Mouse (Mus musculus): ENCODE measurements around the gene Rabgef1. TPM values are rescaled to one million over a fixed set of nuclear protein-coding genes. Genes with fewer than 3 reads are reported as not detected.
A peak's percentile ranks its signal among the peaks of the same experiment; 100 is the strongest.

Rabgef1 gene
- total and polyA plus RNA-seq, 2 experiments from 2014 or later: 26.8 to 32.5 TPM

DNA sequence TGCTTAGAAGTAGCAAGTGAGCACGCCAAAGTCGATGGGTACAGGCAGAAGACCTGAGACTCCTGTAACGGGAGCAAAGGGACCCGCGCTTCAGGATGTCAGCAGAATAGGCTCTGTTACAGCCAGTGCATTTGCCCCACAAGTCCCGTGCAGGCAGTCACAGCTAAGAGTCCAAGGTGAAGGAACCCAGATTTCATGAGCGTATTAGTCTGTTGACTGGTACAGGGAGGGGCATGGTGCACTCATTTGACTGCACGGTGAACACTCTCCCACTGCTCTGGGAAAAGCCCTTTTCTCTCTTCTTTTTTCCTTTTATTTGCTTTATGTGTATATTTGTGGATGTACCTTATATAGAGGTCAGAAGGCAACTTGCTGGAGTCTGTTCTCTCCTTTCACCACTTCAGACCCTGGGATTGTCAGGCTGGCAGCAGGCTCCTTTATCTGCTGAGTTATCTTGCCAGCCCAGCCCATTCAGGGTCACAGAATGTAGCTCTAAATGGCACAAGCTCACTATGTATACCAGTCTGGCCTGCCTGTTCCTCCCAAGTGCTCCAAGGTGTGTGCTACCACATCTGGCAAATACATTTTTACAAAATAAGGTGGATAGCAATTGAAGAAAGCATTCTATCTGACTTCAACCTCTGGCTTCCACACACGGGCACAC is 12.7 kb downstream of the Rabgef1 start:
- no peaks in the 10 kb centered on the region for H3K27me3 ChIP-seq (ENCODE audit: insufficient read depth, low read length)
- ATAC-seq (no peak), DNase-seq (no peak)
- WGBS: 88% methylated on average over 9 of the region's 9 CpGs
- H3K9me3 ChIP-seq (ENCODE audit: low read length): no peaks in the 10 kb centered on the region
- TF ChIP-seq CTCF (IDR thresholded peaks at IDR 0.05; ENCODE audit: low read depth): no peak
- no peak overlapping the region for H3K4me2 ChIP-seq (ENCODE audit: low read depth)
- no peak overlapping the region for H3K27ac ChIP-seq (ENCODE audit: low read depth, low read length)
- H3K4me1 ChIP-seq (ENCODE audit: insufficient read depth): no peaks in the 10 kb centered on the region
- no peak overlapping the region for H3K9ac ChIP-seq
- H3K4me3 ChIP-seq (ENCODE audit: low read depth, low read length): no peak overlapping the region
- peaks cover 6% of the 10 kb centered on the region; the same call in 1 of the 2 replicates for H3K36me3 ChIP-seq (ENCODE audit: insufficient read depth)

DNA sequence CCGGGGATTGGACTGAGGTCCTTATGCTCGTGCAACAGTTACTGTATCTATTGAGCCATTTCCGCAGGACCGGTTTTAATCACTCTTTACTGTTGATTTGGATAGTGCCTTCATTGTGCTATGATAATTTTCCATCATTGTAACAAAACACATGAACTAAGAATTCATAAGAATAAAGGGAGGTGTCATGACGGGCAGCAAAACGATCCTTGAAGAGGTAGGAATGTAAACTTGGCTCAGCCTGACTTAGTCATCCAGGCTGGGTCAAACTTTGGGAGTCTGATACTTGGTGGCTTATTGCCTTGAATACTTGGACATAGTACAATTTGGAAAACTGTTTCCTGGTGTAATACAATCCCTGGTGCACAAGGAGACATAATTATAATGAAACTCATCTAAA is 13.7 kb downstream of the Rabgef1 start:
- Histone ChIP-seq H3K4me1 (ENCODE audit: insufficient read depth) (no peaks in the 10 kb centered on the region), H3K36me3 (ENCODE audit: insufficient read depth) (peaks cover 16% of the 10 kb centered on the region; the same call in 1 of the 2 replicates), H3K4me2 (ENCODE audit: low read depth) (no peak overlapping the region), H3K9ac (no peak overlapping the region), H3K4me3 (ENCODE audit: low read depth, low read length) (no peak overlapping the region), H3K27me3 (ENCODE audit: insufficient read depth, low read length) (no peaks in the 10 kb centered on the region), H3K9me3 (ENCODE audit: low read length) (no peaks in the 10 kb centered on the region), H3K27ac (ENCODE audit: low read depth, low read length) (no peak overlapping the region)
- DNase-seq (no peak), ATAC-seq (no peak)
- TF ChIP-seq CTCF (IDR thresholded peaks at IDR 0.05; ENCODE audit: low read depth): no peak
- 89% methylated on average over 6 of the region's 6 CpGs for whole genome bisulfite sequencing

- ATAC-seq: no peak
- no peak for TF ChIP-seq CTCF (IDR thresholded peaks at IDR 0.05; ENCODE audit: low read depth)
- no peak overlapping the region for H3K4me2 ChIP-seq (ENCODE audit: low read depth)
- H3K27ac ChIP-seq (ENCODE audit: low read depth, low read length): no peak overlapping the region
- no peaks in the 10 kb centered on the region for H3K9me3 ChIP-seq (ENCODE audit: low read length)
- no peaks in the 10 kb centered on the region for H3K27me3 ChIP-seq (ENCODE audit: insufficient read depth, low read length)
- H3K4me1 ChIP-seq (ENCODE audit: insufficient read depth): no peaks in the 10 kb centered on the region
- H3K36me3 ChIP-seq (ENCODE audit: insufficient read depth): peaks cover 31% of the 10 kb centered on the region
- peak; percentile 15 for DNase-seq
- H3K4me3 ChIP-seq (ENCODE audit: low read depth, low read length): no peak overlapping the region
- no peak overlapping the region for H3K9ac ChIP-seq
- WGBS: 19% methylated on average over 7 of the region's 7 CpGs
Observed at GRCm38 (mm10) chr5:130187383-130187782, 15.8 kb downstream of the Rabgef1 start.

DNA sequence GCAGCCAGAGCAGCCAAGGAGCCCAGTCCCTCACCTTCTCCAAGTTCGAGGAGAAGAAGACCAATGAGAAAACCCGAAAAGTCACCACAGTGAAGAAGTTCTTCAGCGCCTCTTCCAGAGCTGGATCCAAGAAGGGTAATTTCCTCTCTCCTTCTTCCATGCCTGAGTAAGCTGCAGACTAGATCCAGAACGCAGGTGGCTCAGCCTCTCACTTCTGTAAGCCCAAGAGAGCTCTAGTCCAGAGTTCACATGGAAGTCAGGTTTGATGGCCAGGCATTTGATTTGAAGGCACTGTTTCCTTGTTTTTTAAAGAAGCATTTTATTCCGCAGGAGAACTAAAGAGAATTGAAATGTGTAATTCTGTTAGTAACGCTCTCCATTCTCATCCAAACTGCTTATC is 19.3 kb downstream of the Rabgef1 start:
- 93% methylated on average over 6 of the region's 6 CpGs for WGBS
- Histone ChIP-seq H3K9me3 (ENCODE audit: low read length) (no peaks in the 10 kb centered on the region), H3K27me3 (ENCODE audit: insufficient read depth, low read length) (no peaks in the 10 kb centered on the region), H3K27ac (ENCODE audit: low read depth, low read length) (no peak overlapping the region), H3K4me3 (ENCODE audit: low read depth, low read length) (no peak overlapping the region), H3K4me2 (ENCODE audit: low read depth) (no peak overlapping the region), H3K36me3 (ENCODE audit: insufficient read depth) (peaks cover 36% of the 10 kb centered on the region), H3K4me1 (ENCODE audit: insufficient read depth) (no peaks in the 10 kb centered on the region), H3K9ac (no peak overlapping the region)
- ATAC-seq (no peak), DNase-seq (no peak)
- TF ChIP-seq CTCF (IDR thresholded peaks at IDR 0.05; ENCODE audit: low read depth): no peak

DNA sequence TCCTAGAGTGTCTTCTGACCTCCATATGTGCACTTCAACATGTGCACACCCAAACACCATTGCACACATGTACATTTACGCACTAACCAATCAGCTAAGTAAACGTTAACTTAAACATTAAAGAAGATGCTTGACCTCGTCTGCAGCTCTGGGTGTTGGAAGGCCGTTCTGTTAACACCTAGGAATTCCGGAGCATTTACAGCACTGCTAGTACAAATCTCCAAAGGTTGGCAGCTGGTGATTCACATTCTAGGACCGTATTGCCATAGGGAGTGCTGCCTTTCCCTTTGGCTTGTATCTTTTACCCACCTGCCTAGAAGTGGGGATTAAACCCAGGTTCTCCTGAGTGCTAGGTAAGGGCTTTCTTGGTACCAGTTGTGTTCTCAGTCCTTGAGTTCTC is 20.3 kb downstream of the Rabgef1 start:
- peaks cover 36% of the 10 kb centered on the region for H3K36me3 ChIP-seq (ENCODE audit: insufficient read depth)

GRCm38 (mm10) chr5:130192356-130192944 is 20.9 kb downstream of the Rabgef1 start:
- no peak for TF ChIP-seq CTCF (IDR thresholded peaks at IDR 0.05; ENCODE audit: low read depth)
- H3K9ac ChIP-seq: no peak overlapping the region
- H3K27me3 ChIP-seq (ENCODE audit: insufficient read depth, low read length): no peaks in the 10 kb centered on the region
- no peak overlapping the region for H3K4me2 ChIP-seq (ENCODE audit: low read depth)
- no peak overlapping the region for H3K4me3 ChIP-seq (ENCODE audit: low read depth, low read length)
- WGBS: 81% methylated on average over 2 of the region's 2 CpGs
- no peaks in the 10 kb centered on the region for H3K9me3 ChIP-seq (ENCODE audit: low read length)
- H3K36me3 ChIP-seq (ENCODE audit: insufficient read depth): peaks cover 36% of the 10 kb centered on the region
- no peak for ATAC-seq
- no peak for DNase-seq
- no peaks in the 10 kb centered on the region for H3K4me1 ChIP-seq (ENCODE audit: insufficient read depth)
- H3K27ac ChIP-seq (ENCODE audit: low read depth, low read length): no peak overlapping the region

More for the DNA sequence above, 20.3 kb downstream of the Rabgef1 start:
- no peak for DNase-seq
- Histone ChIP-seq H3K27ac (ENCODE audit: low read depth, low read length) (no peak overlapping the region), H3K9me3 (ENCODE audit: low read length) (no peaks in the 10 kb centered on the region), H3K4me1 (ENCODE audit: insufficient read depth) (no peaks in the 10 kb centered on the region), H3K27me3 (ENCODE audit: insufficient read depth, low read length) (no peaks in the 10 kb centered on the region), H3K9ac (no peak overlapping the region), H3K4me3 (ENCODE audit: low read depth, low read length) (no peak overlapping the region), H3K4me2 (ENCODE audit: low read depth) (no peak overlapping the region)
- TF ChIP-seq CTCF (IDR thresholded peaks at IDR 0.05; ENCODE audit: low read depth): no peak
- no peak for ATAC-seq
- 95% methylated on average over 6 of the region's 6 CpGs for WGBS

DNA sequence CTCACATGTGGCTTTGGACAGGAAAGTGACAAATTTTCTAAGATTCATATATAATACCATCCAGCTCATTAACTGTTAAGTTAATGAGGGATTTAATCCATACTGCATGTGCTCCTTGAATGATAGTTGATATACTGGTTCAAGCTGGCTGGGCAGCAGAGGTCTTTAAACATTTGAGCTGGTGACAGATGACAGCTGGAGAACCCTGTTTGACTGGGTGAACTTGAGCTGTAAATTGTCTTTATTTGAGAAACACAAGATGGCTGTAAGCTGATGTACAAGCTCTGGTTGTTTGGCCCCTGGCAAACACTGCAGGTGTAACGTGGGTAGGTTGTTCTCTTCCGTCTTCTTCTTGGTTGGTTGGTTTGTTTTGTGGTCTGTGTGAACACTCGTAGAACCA is 22.2 kb downstream of the Rabgef1 start:
- Histone ChIP-seq H3K9ac (no peak overlapping the region), H3K27ac (ENCODE audit: low read depth, low read length) (no peak overlapping the region), H3K4me2 (ENCODE audit: low read depth) (no peak overlapping the region), H3K4me3 (ENCODE audit: low read depth, low read length) (no peak overlapping the region), H3K27me3 (ENCODE audit: insufficient read depth, low read length) (no peaks in the 10 kb centered on the region), H3K4me1 (ENCODE audit: insufficient read depth) (no peaks in the 10 kb centered on the region), H3K9me3 (ENCODE audit: low read length) (no peaks in the 10 kb centered on the region), H3K36me3 (ENCODE audit: insufficient read depth) (peaks cover 44% of the 10 kb centered on the region)
- DNase-seq (no peak), ATAC-seq (no peak)
- WGBS: 96% methylated on average over 3 of the region's 3 CpGs
- TF ChIP-seq CTCF (IDR thresholded peaks at IDR 0.05; ENCODE audit: low read depth): no peak
